Mouse (Mus musculus): ENCODE data around the gene Cacna1h. TPM values are rescaled to one million over a fixed set of nuclear protein-coding genes. Genes with fewer than 3 reads are reported as not detected.

The Cacna1h gene
- polyA plus RNA-seq, 1 experiment from 2014 or later, result 12.0 TPM

GRCm38 (mm10) chr17:25441417-25441816, 7.8 kb upstream of the Cacna1h start:
- no peaks in the 10 kb centered on the region for H3K36me3 ChIP-seq
- no peak overlapping the region for H3K4me2 ChIP-seq
- H3K27me3 ChIP-seq, result peaks cover 3% of the 10 kb centered on the region; the same call in 1 of the 2 replicates
- no peak for ATAC-seq (ENCODE audit: low read depth)
- H3K9ac ChIP-seq, result no peak overlapping the region
- H3K4me3 ChIP-seq, result no peak overlapping the region
- WGBS, result 79% methylated on average over 6 of the region's 6 CpGs
- H3K9me3 ChIP-seq, result 0 out of 2 replicates have a peak, but pooled peaks cover 4% of the 10 kb centered on the region
- peaks cover 9% of the 10 kb centered on the region; the same call in 1 of the 2 replicates for H3K4me1 ChIP-seq (replicated peaks)
- H3K27ac ChIP-seq (replicated peaks), result no peak overlapping the region

- ATAC-seq (ENCODE audit: low read depth), result peak; percentile 42
- Histone ChIP-seq H3K27ac (replicated peaks) (peak overlapping the region; percentile 89), H3K4me1 (replicated peaks) (peaks cover 51% of the 10 kb centered on the region), H3K9me3 (no peaks in the 10 kb centered on the region), H3K9ac (peak overlapping the region; percentile 93), H3K27me3 (peaks cover 50% of the 10 kb centered on the region), H3K4me2 (peak overlapping the region; percentile 82), H3K36me3 (peaks cover 4% of the 10 kb centered on the region; the same call in 1 of the 2 replicates), H3K4me3 (peak overlapping the region; percentile 85)
- WGBS, result 0% methylated on average over 40 of the region's 40 CpGs
These were observed 363 bp downstream of the Cacna1h start for GRCm38 (mm10) chr17:25433223-25433616.

- WGBS, result 1% methylated on average over 53 of the region's 53 CpGs
These were observed 976 bp downstream of the Cacna1h start for GRCm38 (mm10) chr17:25432433-25433181.

GRCm38 (mm10) chr17:25430534-25430933, 3.0 kb downstream of the Cacna1h start:
- H3K4me2 ChIP-seq, result peak overlapping the region; percentile 82
- no peaks in the 10 kb centered on the region for H3K9me3 ChIP-seq
- WGBS, result 72% methylated on average over 8 of the region's 8 CpGs
- H3K27me3 ChIP-seq, result peaks cover 44% of the 10 kb centered on the region
- no peak for ATAC-seq (ENCODE audit: low read depth)
- peaks cover 8% of the 10 kb centered on the region; the same call in 1 of the 2 replicates for H3K36me3 ChIP-seq
- peak overlapping the region; percentile 93 for H3K9ac ChIP-seq
- H3K4me3 ChIP-seq, result peak overlapping the region; percentile 85; the same call in 1 of the 2 replicates
- H3K27ac ChIP-seq (replicated peaks), result no peak overlapping the region
- H3K4me1 ChIP-seq (replicated peaks), result peaks cover 73% of the 10 kb centered on the region

More at GRCm38 (mm10) chr17:25432433-25433181, 976 bp downstream of the Cacna1h start:
- Histone ChIP-seq H3K4me2 (peak overlapping the region; percentile 82), H3K27me3 (peaks cover 53% of the 10 kb centered on the region), H3K36me3 (peaks cover 6% of the 10 kb centered on the region; the same call in 1 of the 2 replicates), H3K9ac (peak overlapping the region; percentile 93), H3K4me1 (replicated peaks) (peaks cover 57% of the 10 kb centered on the region), H3K4me3 (peak overlapping the region; percentile 85), H3K9me3 (no peaks in the 10 kb centered on the region), H3K27ac (replicated peaks) (peak overlapping the region; percentile 89)
- ATAC-seq (ENCODE audit: low read depth), result peak; percentile 25

- Histone ChIP-seq H3K27me3 (peaks cover 42% of the 10 kb centered on the region), H3K4me3 (no peak overlapping the region), H3K36me3 (peaks cover 8% of the 10 kb centered on the region; the same call in 1 of the 2 replicates), H3K4me1 (replicated peaks) (peaks cover 76% of the 10 kb centered on the region), H3K9ac (peak overlapping the region; percentile 93; the same call in 1 of the 2 replicates), H3K9me3 (no peaks in the 10 kb centered on the region), H3K27ac (replicated peaks) (no peak overlapping the region), H3K4me2 (peak overlapping the region; percentile 82; the same call in 1 of the 2 replicates)
- ATAC-seq (ENCODE audit: low read depth), result no peak
- 31% methylated on average over 6 of the region's 6 CpGs for WGBS
These were observed 3.7 kb downstream of the Cacna1h start for GRCm38 (mm10) chr17:25429886-25430285.

- Histone ChIP-seq H3K9me3 (no peaks in the 10 kb centered on the region), H3K9ac (no peak overlapping the region), H3K27me3 (peaks cover 42% of the 10 kb centered on the region), H3K27ac (replicated peaks) (no peak overlapping the region), H3K4me2 (no peak overlapping the region), H3K4me3 (no peak overlapping the region), H3K36me3 (peaks cover 8% of the 10 kb centered on the region; the same call in 1 of the 2 replicates), H3K4me1 (replicated peaks) (peaks cover 76% of the 10 kb centered on the region)
- ATAC-seq (ENCODE audit: low read depth), result no peak
- 59% methylated on average over 5 of the region's 5 CpGs for WGBS
These were observed 4.3 kb downstream of the Cacna1h start for GRCm38 (mm10) chr17:25429240-25429639.

GRCm38 (mm10) chr17:25427441-25427840, 6.1 kb downstream of the Cacna1h start:
- peak; percentile 56; the same call in 1 of the 2 replicates for ATAC-seq (ENCODE audit: low read depth)
- no peak overlapping the region for H3K4me3 ChIP-seq
- peaks cover 71% of the 10 kb centered on the region for H3K4me1 ChIP-seq (replicated peaks)
- no peak overlapping the region for H3K27ac ChIP-seq (replicated peaks)
- H3K36me3 ChIP-seq, result peaks cover 21% of the 10 kb centered on the region; the same call in 1 of the 2 replicates
- H3K4me2 ChIP-seq, result no peak overlapping the region
- H3K27me3 ChIP-seq, result peaks cover 42% of the 10 kb centered on the region
- no peak overlapping the region for H3K9ac ChIP-seq
- WGBS, result 36% methylated on average over 10 of the region's 10 CpGs
- H3K9me3 ChIP-seq, result no peaks in the 10 kb centered on the region

- WGBS, result 73% methylated on average over 2 of the region's 2 CpGs
- Histone ChIP-seq H3K36me3 (peaks cover 22% of the 10 kb centered on the region; the same call in 1 of the 2 replicates), H3K4me3 (no peak overlapping the region), H3K9ac (peak overlapping the region; percentile 18; the same call in 1 of the 2 replicates), H3K9me3 (no peaks in the 10 kb centered on the region), H3K4me2 (no peak overlapping the region), H3K4me1 (replicated peaks) (peaks cover 57% of the 10 kb centered on the region), H3K27ac (replicated peaks) (no peak overlapping the region), H3K27me3 (peaks cover 28% of the 10 kb centered on the region)
- no peak for ATAC-seq (ENCODE audit: low read depth)
These were observed 7.6 kb downstream of the Cacna1h start for GRCm38 (mm10) chr17:25425996-25426395.

GRCm38 (mm10) chr17:25424526-25425080, 9.0 kb downstream of the Cacna1h start:
- Histone ChIP-seq H3K9ac (no peak overlapping the region), H3K4me1 (replicated peaks) (peaks cover 56% of the 10 kb centered on the region)

GRCm38 (mm10) chr17:25420998-25421397, 12.6 kb downstream of the Cacna1h start:
- Histone ChIP-seq H3K4me2 (no peak overlapping the region), H3K36me3 (peaks cover 13% of the 10 kb centered on the region; the same call in 1 of the 2 replicates), H3K9me3 (no peaks in the 10 kb centered on the region), H3K9ac (no peak overlapping the region), H3K4me1 (replicated peaks) (peaks cover 63% of the 10 kb centered on the region), H3K27ac (replicated peaks) (no peak overlapping the region), H3K27me3 (no peaks in the 10 kb centered on the region), H3K4me3 (no peak overlapping the region)
- no peak for ATAC-seq (ENCODE audit: low read depth)
- 90% methylated on average over 3 of the region's 3 CpGs for WGBS

More at GRCm38 (mm10) chr17:25424526-25425080, 9.0 kb downstream of the Cacna1h start:
- Histone ChIP-seq H3K9me3 (no peaks in the 10 kb centered on the region), H3K27ac (replicated peaks) (no peak overlapping the region), H3K27me3 (peaks cover 14% of the 10 kb centered on the region), H3K4me2 (no peak overlapping the region), H3K36me3 (peaks cover 22% of the 10 kb centered on the region; the same call in 1 of the 2 replicates), H3K4me3 (no peak overlapping the region)
- WGBS, result 33% methylated on average over 8 of the region's 8 CpGs
- ATAC-seq (ENCODE audit: low read depth), result no peak

GRCm38 (mm10) chr17:25418926-25419325, 14.7 kb downstream of the Cacna1h start:
- Histone ChIP-seq H3K4me1 (replicated peaks) (peaks cover 68% of the 10 kb centered on the region), H3K9me3 (no peaks in the 10 kb centered on the region), H3K27me3 (no peaks in the 10 kb centered on the region), H3K27ac (replicated peaks) (no peak overlapping the region; the same call in 1 of the 2 replicates), H3K36me3 (peaks cover 12% of the 10 kb centered on the region; the same call in 1 of the 2 replicates), H3K9ac (no peak overlapping the region), H3K4me2 (no peak overlapping the region), H3K4me3 (no peak overlapping the region)
- ATAC-seq (ENCODE audit: low read depth), result no peak
- WGBS, result 31% methylated on average over 9 of the region's 9 CpGs

GRCm38 (mm10) chr17:25417990-25418389, 15.6 kb downstream of the Cacna1h start:
- no peaks in the 10 kb centered on the region for H3K9me3 ChIP-seq
- H3K27me3 ChIP-seq, result no peaks in the 10 kb centered on the region
- no peak for ATAC-seq (ENCODE audit: low read depth)
- H3K4me2 ChIP-seq, result no peak overlapping the region
- H3K27ac ChIP-seq (replicated peaks), result no peak overlapping the region
- H3K9ac ChIP-seq, result no peak overlapping the region
- H3K4me1 ChIP-seq (replicated peaks), result peaks cover 70% of the 10 kb centered on the region
- H3K4me3 ChIP-seq, result no peak overlapping the region
- WGBS, result 44% methylated on average over 6 of the region's 6 CpGs
- H3K36me3 ChIP-seq, result peaks cover 5% of the 10 kb centered on the region; the same call in 1 of the 2 replicates

Measured in neural tube, embryonic 13.5 days (tissue).